Mouse (Mus musculus): Measurements from ENCODE around the gene Etv6. TPM values are rescaled to one million over a fixed set of nuclear protein-coding genes. Genes with fewer than 3 reads are reported as not detected.

Gene Etv6
- total RNA-seq, 1 experiment from 2014 or later: 45.6 TPM

Other genes starting within 250 kb of the Etv6 start
- not detected in 3 replicates for gene Kap, start 181.9 kb upstream of the Etv6 start, total RNA-seq (2017)